ENCODE assay signal across 20 mouse cellular contexts in genomic region chr5:151421859-151422258, GRCm38 (mm10). TPM values are rescaled to one million over a fixed set of nuclear protein-coding genes. Genes with fewer than 3 reads are reported as not detected.
DNase-seq lines count a peak whose midpoint lies in the region; ATAC-seq and TF ChIP-seq lines count a peak whose summit lies in the region.
"Had no signal": no experiment of that assay in that cellular context is flagged by ENCODE, and none has a peak within 500 bp of the region (broad histone marks: within the 10 kb centered on the region; RNA-seq: fewer than 3 reads in every experiment).

No protein-coding gene starts in this region.

- no peak overlapping the region for H3K4me3 ChIP-seq in hindbrain, postnatal 0 days (ENCODE audit: low read length)
- no peak overlapping the region for H3K4me3 ChIP-seq in hindbrain, embryonic 16.5 days (ENCODE audit: low read length)
- no peak overlapping the region for H3K4me3 ChIP-seq in lung, embryonic 16.5 days (ENCODE audit: low read length)
- H3K4me3 ChIP-seq in lung, adult 2 months (replicated peaks; ENCODE audit: extremely low read depth, low read depth, low read length) = no peak overlapping the region
- H3K4me3 ChIP-seq: erythroblast, embryonic 14.5 days; heart, embryonic 10.5 days; lung, embryonic 15.5 days; midbrain, embryonic 15.5 days had no signal

- peak; percentile 18 for DNase-seq in adrenal gland, postnatal 10 days
- DNase-seq in adrenal gland, postnatal 25 days = no peak
- peak; percentile 6 for DNase-seq in hindbrain, postnatal 0 days (ENCODE audit: low spot score)
- DNase-seq in lung, adult 2 months = no peak
- DNase-seq in lung, postnatal 14 days = peak; percentile 45
- no peak for DNase-seq in spleen, adult 12 weeks (ENCODE audit: low spot score)
- DNase-seq: adrenal gland, postnatal 36 days; cerebellum, adult 2 months; forebrain, postnatal 0 days; kidney, adult 11 months had no signal

- no peak overlapping the region for H3K4me2 ChIP-seq in hindbrain, postnatal 0 days (ENCODE audit: low read depth, low read length)
- no peak overlapping the region for H3K4me2 ChIP-seq in hindbrain, embryonic 16.5 days (ENCODE audit: low read length)
- 0 out of 2 replicates have a peak overlapping the region, but pooled peaks have one; percentile 8 for H3K4me2 ChIP-seq in lung, embryonic 16.5 days (ENCODE audit: low read depth, low read length)
- H3K4me2 ChIP-seq: lung, embryonic 15.5 days; midbrain, embryonic 15.5 days had no signal

- 61% methylated on average over 7 of the region's 7 CpGs for WGBS in hindbrain, postnatal 0 days
- WGBS in hindbrain, embryonic 16.5 days = 60% methylated on average over 7 of the region's 7 CpGs
- 32% methylated on average over 7 of the region's 7 CpGs for WGBS in lung, embryonic 16.5 days
- WGBS in lung, adult 2 months = 41% methylated on average over 7 of the region's 7 CpGs

- no peak for TF ChIP-seq CTCF in hindbrain, postnatal 0 days (IDR thresholded peaks at IDR 0.05; ENCODE audit: low read depth)
- no peak for TF ChIP-seq CTCF in lung, adult 2 months (IDR thresholded peaks at IDR 0.05; ENCODE audit: insufficient read depth, low read length)

- H3K36me3 ChIP-seq in hindbrain, postnatal 0 days (ENCODE audit: insufficient read depth, low read length) = no peaks in the 10 kb centered on the region
- H3K36me3 ChIP-seq in hindbrain, embryonic 16.5 days (ENCODE audit: control insufficient read depth, insufficient read depth, low read length) = no peaks in the 10 kb centered on the region
- H3K36me3 ChIP-seq in lung, embryonic 16.5 days (ENCODE audit: control insufficient read depth, insufficient read depth, low read length) = no peaks in the 10 kb centered on the region
- H3K36me3 ChIP-seq: heart, embryonic 10.5 days; lung, embryonic 15.5 days; midbrain, embryonic 15.5 days had no signal

- H3K27ac ChIP-seq in hindbrain, postnatal 0 days = no peak overlapping the region
- H3K27ac ChIP-seq in hindbrain, embryonic 16.5 days (ENCODE audit: low read depth, low read length) = no peak overlapping the region
- no peak overlapping the region for H3K27ac ChIP-seq in lung, embryonic 16.5 days (ENCODE audit: low read length)
- H3K27ac ChIP-seq: heart, embryonic 10.5 days; midbrain, embryonic 15.5 days had no signal

- ATAC-seq in hindbrain, postnatal 0 days = no peak
- no peak for ATAC-seq in hindbrain, embryonic 16.5 days
- no peak for ATAC-seq in lung, embryonic 16.5 days (ENCODE audit: low read depth)
- ATAC-seq: forebrain, postnatal 0 days; midbrain, embryonic 15.5 days had no signal

- H3K27me3 ChIP-seq in hindbrain, postnatal 0 days (ENCODE audit: insufficient read depth, low read length) = no peaks in the 10 kb centered on the region
- H3K27me3 ChIP-seq in hindbrain, embryonic 16.5 days (replicated peaks; ENCODE audit: control insufficient read depth, insufficient read depth, low read length) = no peaks in the 10 kb centered on the region
- no peaks in the 10 kb centered on the region for H3K27me3 ChIP-seq in lung, embryonic 16.5 days (ENCODE audit: control insufficient read depth, insufficient read depth, low read depth, low read length)
- H3K27me3 ChIP-seq: lung, embryonic 15.5 days; midbrain, embryonic 15.5 days had no signal

- no peak for TF ChIP-seq POLR2A in lung, adult 2 months (IDR thresholded peaks at IDR 0.05; ENCODE audit: borderline replicate concordance, extremely low read depth, low read depth, low read length)

- H3K9me3 ChIP-seq in hindbrain, postnatal 0 days (ENCODE audit: low read length) = no peaks in the 10 kb centered on the region
- H3K9me3 ChIP-seq in hindbrain, embryonic 16.5 days (ENCODE audit: control insufficient read depth, low read length) = no peaks in the 10 kb centered on the region
- no peaks in the 10 kb centered on the region for H3K9me3 ChIP-seq in lung, embryonic 16.5 days (ENCODE audit: control insufficient read depth, low read length)
- H3K9me3 ChIP-seq: heart, embryonic 10.5 days; lung, embryonic 15.5 days; midbrain, embryonic 15.5 days had no signal

- H3K9ac ChIP-seq in hindbrain, postnatal 0 days (replicated peaks; ENCODE audit: low read length) = no peak overlapping the region
- H3K9ac ChIP-seq in hindbrain, embryonic 16.5 days (ENCODE audit: low read depth, low read length) = no peak overlapping the region
- no peak overlapping the region for H3K9ac ChIP-seq in lung, embryonic 16.5 days (ENCODE audit: low read length)
- H3K9ac ChIP-seq: forebrain, postnatal 0 days; lung, embryonic 15.5 days; midbrain, embryonic 15.5 days had no signal

- no peaks in the 10 kb centered on the region for H3K4me1 ChIP-seq in hindbrain, postnatal 0 days (ENCODE audit: insufficient read depth, low read length)
- no peaks in the 10 kb centered on the region for H3K4me1 ChIP-seq in hindbrain, embryonic 16.5 days (ENCODE audit: control insufficient read depth, insufficient read depth, low read depth, low read length)
- H3K4me1 ChIP-seq in lung, embryonic 16.5 days (replicated peaks; ENCODE audit: control insufficient read depth, insufficient read depth, low read length) = peaks cover 20% of the 10 kb centered on the region
- peaks cover 5% of the 10 kb centered on the region for H3K4me1 ChIP-seq in lung, adult 2 months (ENCODE audit: control insufficient read depth, insufficient read depth, low read length)
- H3K4me1 ChIP-seq: midbrain, embryonic 15.5 days had no signal

RNA-seq across cellular contexts. Expression of gene Gm42906, which starts 6.1 kb away (rescaled TPM):
- not detected for total RNA-seq in adrenal gland, postnatal 10 days (2021)
- 1.9 TPM in 1 of 2 replicates, not detected in the other for total RNA-seq in adrenal gland, postnatal 25 days (2021)
- not detected in 2 replicates for total RNA-seq in hindbrain, postnatal 0 days (2014; rRNA removed)
- not detected in 2 replicates for polyA plus RNA-seq in hindbrain, postnatal 0 days (2015; fragmentation: Nextera tagmentation; extraction: Ambion mirVana)
- polyA plus RNA-seq in hindbrain, embryonic 16.5 days (2015; fragmentation: Nextera tagmentation; extraction: Ambion mirVana) = not detected in 2 replicates
- polyA plus RNA-seq in lung, embryonic 16.5 days (2015; fragmentation: Nextera tagmentation; extraction: Ambion mirVana) = not detected in 2 replicates
- polyA plus RNA-seq in lung, adult 2 months (2012; rRNA removed) = not detected in 2 replicates
- total RNA-seq: adrenal gland, postnatal 36 days; forebrain, postnatal 0 days; layer of hippocampus, adult 8-10 months had no signal
- polyA plus RNA-seq: cerebellum, adult 2 months; erythroblast, embryonic 14.5 days; forebrain, postnatal 0 days; heart, embryonic 10.5 days; hindbrain, embryonic 11.5 days; limb, embryonic 14.5 days; lung, embryonic 15.5 days; midbrain, embryonic 15.5 days; neural tube, embryonic 11.5 days had no signal

Comparison
In these comparisons a context has a peak if more than half of its experiments do, and no peak if none do; other contexts are left out.
1. DNase-seq: peak in adrenal gland, postnatal 10 days (single experiment), hindbrain, postnatal 0 days (single experiment) and lung, postnatal 14 days (single experiment); none in adrenal gland, postnatal 25 days (single experiment), lung, adult 2 months (single experiment) and spleen, adult 12 weeks (single experiment).